Mouse (Mus musculus): ENCODE data around the gene Eps8. TPM values are rescaled to one million over a fixed set of nuclear protein-coding genes. Genes with fewer than 3 reads are reported as not detected.

Gene Eps8
- polyA plus RNA-seq, 1 experiment from 2014 or later: 17.8 TPM

DNA sequence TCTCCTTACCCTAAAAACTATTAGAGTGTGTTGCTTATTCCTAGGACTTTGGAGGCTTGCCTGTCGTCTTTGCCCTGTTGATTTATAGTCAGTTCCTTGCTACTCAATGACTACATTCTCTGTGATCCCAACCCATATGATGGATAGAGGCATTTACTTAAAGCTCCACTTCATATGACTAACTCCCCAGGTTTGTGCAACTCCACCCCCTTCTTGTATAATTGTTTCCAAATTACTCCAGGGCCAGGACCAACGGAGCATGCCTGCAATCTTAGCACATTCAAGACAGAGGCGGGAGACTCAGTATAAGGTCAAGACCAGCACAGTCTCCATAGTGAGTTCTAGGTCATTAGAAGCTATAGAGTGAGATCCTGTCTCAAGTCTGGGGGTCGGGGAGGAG, 69.4 kb downstream of the Eps8 start:
- Histone ChIP-seq H3K9me3 (no peaks in the 10 kb centered on the region), H3K4me2 (no peak overlapping the region), H3K36me3 (0 out of 2 replicates have a peak, but pooled peaks cover 4% of the 10 kb centered on the region), H3K4me1 (peaks cover 16% of the 10 kb centered on the region), H3K4me3 (no peak overlapping the region), H3K27ac (replicated peaks) (no peak overlapping the region), H3K27me3 (replicated peaks) (no peaks in the 10 kb centered on the region), H3K9ac (no peak overlapping the region)
- 67% methylated on average over 4 of the region's 4 CpGs for WGBS
- ATAC-seq (ENCODE audit: extremely low read depth, insufficient number of reproducible peaks, low FRiP score, low TSS enrichment): no peak

DNA sequence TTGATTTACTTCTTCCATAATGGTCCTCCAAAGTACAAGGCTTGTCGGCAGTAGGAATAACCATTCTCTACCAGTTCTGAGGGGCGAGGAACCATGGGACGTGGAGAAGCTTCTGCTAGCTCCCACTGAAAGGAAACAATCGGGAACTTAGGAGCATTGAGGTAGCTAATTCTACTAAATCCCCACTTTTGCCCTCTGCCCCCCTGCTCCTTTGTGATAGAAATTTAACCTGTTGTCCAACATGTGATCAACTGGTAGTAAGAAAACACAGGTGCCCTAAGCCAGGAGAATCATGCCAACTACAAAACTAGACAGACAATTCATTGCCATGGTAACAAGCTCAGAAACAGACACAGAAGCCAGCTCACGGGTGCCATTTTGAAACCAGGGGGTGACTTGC, 71.6 kb downstream of the Eps8 start:
- 84% methylated on average over 5 of the region's 5 CpGs for WGBS

DNA sequence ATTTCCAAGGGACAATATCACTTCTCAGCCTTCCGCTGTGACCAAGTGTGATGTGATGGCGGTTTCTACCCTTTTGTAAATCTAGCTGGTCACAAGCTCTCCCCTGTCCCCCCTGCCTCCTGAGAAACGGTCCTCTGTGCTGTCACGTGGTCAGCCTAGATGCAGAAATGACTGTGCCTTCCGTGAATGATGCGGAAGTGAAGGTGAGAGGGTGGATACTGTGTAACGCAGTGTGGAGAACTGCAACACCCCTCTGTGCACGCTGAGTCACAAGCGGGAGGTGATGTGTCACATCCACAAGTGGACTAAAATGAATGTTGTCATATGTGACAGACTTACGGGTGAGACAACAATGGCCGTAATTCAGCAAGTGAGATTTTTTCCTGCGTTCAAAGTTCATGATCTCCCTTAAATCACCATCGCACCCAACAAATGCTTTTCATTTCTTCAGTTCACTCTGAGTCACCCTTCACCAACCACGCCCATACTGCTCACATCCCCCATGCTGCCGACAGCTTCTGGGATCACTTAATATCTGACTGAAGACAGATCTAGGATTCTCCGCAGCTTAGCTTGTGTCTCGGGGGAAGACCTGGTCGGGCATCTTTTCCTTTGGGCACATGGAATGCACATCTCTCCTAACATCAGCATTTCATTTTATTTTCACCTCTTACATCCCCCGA, 72.3 kb downstream of the Eps8 start:
- Histone ChIP-seq H3K4me2 (no peak overlapping the region), H3K9me3 (no peaks in the 10 kb centered on the region)
- no peak for ATAC-seq (ENCODE audit: extremely low read depth, insufficient number of reproducible peaks, low FRiP score, low TSS enrichment)

More for the DNA sequence above, 71.6 kb downstream of the Eps8 start:
- Histone ChIP-seq H3K36me3 (0 out of 2 replicates have a peak, but pooled peaks cover 6% of the 10 kb centered on the region), H3K9ac (no peak overlapping the region), H3K4me1 (peaks cover 15% of the 10 kb centered on the region), H3K9me3 (no peaks in the 10 kb centered on the region), H3K4me2 (no peak overlapping the region), H3K4me3 (no peak overlapping the region), H3K27ac (replicated peaks) (no peak overlapping the region), H3K27me3 (replicated peaks) (no peaks in the 10 kb centered on the region)
- no peak for ATAC-seq (ENCODE audit: extremely low read depth, insufficient number of reproducible peaks, low FRiP score, low TSS enrichment)

DNA sequence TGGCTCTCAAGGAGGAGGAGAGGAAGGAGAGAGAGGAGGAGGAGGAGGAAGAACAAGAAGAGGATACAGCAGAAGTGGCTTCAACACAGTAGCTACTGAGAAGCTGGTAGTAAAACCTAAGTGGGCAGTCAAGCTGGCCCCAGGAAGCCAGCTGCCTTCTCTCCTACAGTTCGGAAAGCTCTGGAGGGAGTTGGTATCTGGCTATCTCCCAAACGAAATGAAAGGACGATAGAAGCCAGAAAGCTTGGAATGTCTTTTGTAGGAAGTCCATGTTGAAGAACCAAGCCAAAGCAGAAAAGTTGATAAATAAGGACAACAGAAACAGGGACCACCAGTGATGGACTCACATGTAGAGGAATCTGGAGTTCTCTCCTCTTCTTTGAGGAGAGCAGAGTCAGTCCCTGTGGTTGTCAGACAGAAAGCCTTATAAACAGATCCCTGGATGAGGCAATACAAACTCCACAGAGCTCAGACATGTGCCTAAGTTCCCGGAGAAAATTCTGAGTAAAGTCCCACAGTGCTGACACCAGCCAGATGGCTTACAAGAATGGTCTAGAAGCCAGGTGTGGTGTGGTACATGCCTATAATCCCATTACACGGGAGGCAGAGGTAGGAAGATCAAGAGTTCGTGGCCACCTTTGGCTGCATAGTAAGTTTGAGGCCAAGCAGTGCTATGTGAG, 73.2 kb downstream of the Eps8 start:
- no peaks in the 10 kb centered on the region for H3K9me3 ChIP-seq
- 52% methylated on average over 6 of the region's 6 CpGs for WGBS
- no peaks in the 10 kb centered on the region for H3K27me3 ChIP-seq (replicated peaks)
- no peak overlapping the region for H3K27ac ChIP-seq (replicated peaks)
- no peak for ATAC-seq (ENCODE audit: extremely low read depth, insufficient number of reproducible peaks, low FRiP score, low TSS enrichment)
- no peak overlapping the region for H3K9ac ChIP-seq
- 0 out of 2 replicates have a peak, but pooled peaks cover 6% of the 10 kb centered on the region for H3K36me3 ChIP-seq
- H3K4me3 ChIP-seq: no peak overlapping the region
- H3K4me1 ChIP-seq: peaks cover 23% of the 10 kb centered on the region
- no peak overlapping the region for H3K4me2 ChIP-seq

More for the DNA sequence above, 72.3 kb downstream of the Eps8 start:
- Histone ChIP-seq H3K27ac (replicated peaks) (no peak overlapping the region), H3K9ac (no peak overlapping the region), H3K4me1 (peaks cover 14% of the 10 kb centered on the region), H3K27me3 (replicated peaks) (no peaks in the 10 kb centered on the region), H3K36me3 (0 out of 2 replicates have a peak, but pooled peaks cover 6% of the 10 kb centered on the region), H3K4me3 (no peak overlapping the region)
- WGBS: 72% methylated on average over 19 of the region's 19 CpGs

DNA sequence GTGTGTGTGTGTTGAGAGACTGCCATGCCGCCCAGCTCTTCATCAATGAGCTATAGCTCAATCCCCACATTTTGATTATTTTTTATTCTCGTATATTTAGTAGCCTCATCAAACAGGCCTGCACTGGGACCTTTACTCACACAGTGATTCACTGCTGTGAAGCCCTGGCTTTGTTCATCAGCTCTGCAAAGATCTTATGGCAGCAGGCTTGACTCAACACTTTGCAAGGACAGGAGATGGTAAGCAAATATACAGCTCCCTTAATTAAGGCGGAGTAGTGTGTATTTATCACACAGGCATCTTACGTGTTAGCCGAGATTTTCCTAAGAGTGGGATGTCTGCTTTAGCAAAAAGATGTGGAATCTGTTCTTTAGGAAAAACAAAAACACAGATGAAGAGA, 74.2 kb downstream of the Eps8 start:
- no peaks in the 10 kb centered on the region for H3K27me3 ChIP-seq (replicated peaks)
- H3K9ac ChIP-seq: no peak overlapping the region
- 78% methylated on average over 5 of the region's 5 CpGs for WGBS
- no peak overlapping the region for H3K4me2 ChIP-seq
- H3K36me3 ChIP-seq: 0 out of 2 replicates have a peak, but pooled peaks cover 6% of the 10 kb centered on the region
- no peaks in the 10 kb centered on the region for H3K9me3 ChIP-seq
- H3K4me1 ChIP-seq: peaks cover 26% of the 10 kb centered on the region
- ATAC-seq (ENCODE audit: extremely low read depth, insufficient number of reproducible peaks, low FRiP score, low TSS enrichment): no peak
- no peak overlapping the region for H3K4me3 ChIP-seq
- H3K27ac ChIP-seq (replicated peaks): no peak overlapping the region

DNA sequence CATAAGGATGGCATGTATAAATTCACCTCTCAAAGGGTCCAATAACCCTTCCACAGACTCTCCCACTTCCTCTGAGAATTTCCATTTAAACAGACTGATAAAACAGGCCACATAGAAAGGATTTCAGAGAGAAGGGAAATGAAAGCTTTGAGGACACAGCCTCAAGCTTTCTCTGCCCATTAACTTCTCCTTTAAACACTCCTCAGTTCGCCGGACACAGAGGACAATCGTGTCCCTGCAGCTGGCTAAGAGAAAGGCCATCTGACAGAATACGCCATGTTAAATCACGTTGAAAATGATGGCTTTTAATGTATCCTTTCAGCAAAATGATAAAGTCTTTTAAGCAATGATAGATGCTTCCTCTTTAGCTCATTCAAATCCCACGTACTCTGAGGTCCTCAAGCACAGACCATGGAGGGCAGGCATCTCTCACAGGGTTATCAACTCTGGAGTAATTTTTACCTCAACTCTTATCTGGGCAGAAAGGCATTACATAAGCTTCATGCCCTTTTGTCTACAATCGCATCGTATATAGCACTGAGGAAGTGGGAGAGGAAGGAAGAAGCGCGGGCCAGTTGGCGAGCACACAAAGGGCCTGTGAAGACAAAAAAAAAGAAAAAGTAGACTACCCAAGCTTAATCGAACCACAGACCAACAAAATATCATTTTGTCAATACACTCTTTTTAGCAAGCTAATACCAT, 77.9 kb downstream of the Eps8 start:
- H3K4me2 ChIP-seq: no peak overlapping the region
- 42% methylated on average over 12 of the region's 12 CpGs for WGBS
- H3K9me3 ChIP-seq: no peaks in the 10 kb centered on the region
- peak overlapping the region; percentile 36; the same call in 1 of the 2 replicates for H3K27ac ChIP-seq (replicated peaks)
- 0 out of 2 replicates have a peak, but pooled peaks cover 6% of the 10 kb centered on the region for H3K36me3 ChIP-seq
- no peak overlapping the region for H3K9ac ChIP-seq
- peak; percentile 38; the same call in 1 of the 2 replicates for ATAC-seq (ENCODE audit: extremely low read depth, insufficient number of reproducible peaks, low FRiP score, low TSS enrichment)
- no peak overlapping the region for H3K4me3 ChIP-seq
- no peaks in the 10 kb centered on the region for H3K27me3 ChIP-seq (replicated peaks)
- peaks cover 29% of the 10 kb centered on the region for H3K4me1 ChIP-seq

DNA sequence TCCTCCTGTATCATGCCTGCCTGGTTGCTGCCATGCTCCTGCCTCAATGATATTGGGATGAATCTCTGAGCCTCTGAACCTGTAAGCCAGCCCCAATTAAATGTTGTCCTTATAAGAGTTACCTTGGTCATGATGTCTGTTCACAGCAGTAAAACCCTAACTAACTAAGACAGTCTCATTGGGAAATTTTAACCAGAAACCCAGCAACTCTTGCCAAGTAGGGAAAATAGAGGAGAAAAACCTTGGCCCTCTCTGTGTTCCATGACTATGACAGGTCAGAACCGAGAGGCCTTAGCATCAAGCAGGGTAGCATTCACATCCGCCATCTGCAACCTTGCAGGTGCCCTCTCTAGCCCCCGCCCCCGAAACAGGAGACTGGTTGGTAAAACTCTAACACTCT, 78.6 kb downstream of the Eps8 start:
- WGBS: 78% methylated on average over 4 of the region's 4 CpGs
- Histone ChIP-seq H3K9me3 (no peaks in the 10 kb centered on the region), H3K27me3 (replicated peaks) (no peaks in the 10 kb centered on the region), H3K27ac (replicated peaks) (no peak overlapping the region), H3K9ac (no peak overlapping the region), H3K4me3 (no peak overlapping the region), H3K36me3 (0 out of 2 replicates have a peak, but pooled peaks cover 6% of the 10 kb centered on the region), H3K4me1 (peaks cover 22% of the 10 kb centered on the region), H3K4me2 (no peak overlapping the region)
- no peak for ATAC-seq (ENCODE audit: extremely low read depth, insufficient number of reproducible peaks, low FRiP score, low TSS enrichment)

DNA sequence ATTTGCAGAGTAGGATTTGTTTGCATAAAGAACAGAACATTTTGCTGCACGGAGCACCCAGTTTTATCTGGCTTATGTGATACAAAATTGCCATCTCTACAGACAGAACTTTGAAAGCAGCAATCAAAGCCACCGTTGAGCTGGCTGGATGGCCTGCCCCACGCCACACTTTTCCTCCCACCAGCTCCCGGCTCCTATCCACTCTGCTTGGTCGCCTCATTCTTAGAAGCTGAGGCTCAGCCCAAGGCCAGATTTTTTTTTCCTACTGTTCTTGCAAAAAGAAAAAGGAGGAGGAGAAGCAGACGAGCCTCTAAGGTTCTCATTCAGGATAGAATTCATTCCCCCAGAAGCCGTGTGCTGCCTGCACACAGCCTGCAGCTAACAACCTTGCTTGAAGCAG, 80.8 kb downstream of the Eps8 start:
- H3K36me3 ChIP-seq: no peaks in the 10 kb centered on the region
- H3K9me3 ChIP-seq: no peaks in the 10 kb centered on the region
- H3K4me2 ChIP-seq: no peak overlapping the region
- no peak overlapping the region for H3K9ac ChIP-seq
- 54% methylated on average over 7 of the region's 7 CpGs for WGBS
- H3K4me1 ChIP-seq: peaks cover 30% of the 10 kb centered on the region
- ATAC-seq (ENCODE audit: extremely low read depth, insufficient number of reproducible peaks, low FRiP score, low TSS enrichment): no peak
- H3K27me3 ChIP-seq (replicated peaks): no peaks in the 10 kb centered on the region
- H3K27ac ChIP-seq (replicated peaks): no peak overlapping the region
- H3K4me3 ChIP-seq: no peak overlapping the region

DNA sequence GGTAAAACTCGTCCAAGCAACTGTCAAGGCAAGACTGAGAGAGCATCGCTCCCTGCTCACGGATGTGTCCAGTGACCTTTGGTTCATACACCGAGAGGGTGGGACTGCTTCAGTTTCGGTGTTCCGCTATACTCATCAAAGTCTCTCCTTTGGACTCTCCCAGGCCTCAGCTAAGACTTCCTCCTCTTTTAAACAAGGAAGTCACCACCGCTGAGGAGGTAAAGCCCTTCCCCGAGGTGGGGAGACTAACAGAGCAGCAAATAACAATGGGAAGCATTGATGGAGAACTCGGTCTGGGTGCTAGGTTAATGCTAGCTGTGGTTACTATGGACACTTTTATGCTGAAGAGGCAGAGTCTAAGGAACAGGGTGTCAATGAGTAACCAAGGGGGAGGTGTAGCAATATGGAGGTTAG, 84.0 kb downstream of the Eps8 start:
- H3K27ac ChIP-seq (replicated peaks): no peak overlapping the region
- WGBS: 75% methylated on average over 9 of the region's 9 CpGs
- ATAC-seq (ENCODE audit: extremely low read depth, insufficient number of reproducible peaks, low FRiP score, low TSS enrichment): no peak

DNA sequence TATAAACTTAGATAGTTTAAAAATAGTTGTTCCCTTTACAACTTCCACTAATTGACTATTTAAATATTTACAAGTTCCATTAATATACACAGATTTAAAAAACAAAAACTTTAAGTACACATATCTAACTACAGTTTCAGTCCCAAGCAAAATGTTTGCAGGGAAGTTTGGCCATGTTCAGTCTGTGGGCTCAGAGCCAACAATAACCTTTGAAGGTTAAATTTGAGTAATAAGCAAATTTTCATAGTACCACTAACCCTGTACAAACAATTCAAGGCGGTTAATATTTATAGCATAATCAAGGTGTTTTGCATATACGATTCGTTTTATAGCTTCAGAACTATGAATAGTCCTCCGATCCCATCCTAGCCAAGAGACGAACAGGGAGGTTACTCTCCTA, 84.7 kb downstream of the Eps8 start:
- H3K27ac ChIP-seq (replicated peaks): no peak overlapping the region
- H3K36me3 ChIP-seq: 0 out of 2 replicates have a peak, but pooled peaks cover 3% of the 10 kb centered on the region
- no peak overlapping the region for H3K4me3 ChIP-seq
- no peaks in the 10 kb centered on the region for H3K27me3 ChIP-seq (replicated peaks)
- no peak overlapping the region for H3K4me2 ChIP-seq
- no peak for ATAC-seq (ENCODE audit: extremely low read depth, insufficient number of reproducible peaks, low FRiP score, low TSS enrichment)
- WGBS: 84% methylated on average over 5 of the region's 5 CpGs
- peaks cover 22% of the 10 kb centered on the region for H3K4me1 ChIP-seq
- no peak overlapping the region for H3K9ac ChIP-seq
- H3K9me3 ChIP-seq: no peaks in the 10 kb centered on the region; the same call in 1 of the 2 replicates

More for the DNA sequence above, 84.0 kb downstream of the Eps8 start:
- Histone ChIP-seq H3K36me3 (0 out of 2 replicates have a peak, but pooled peaks cover 3% of the 10 kb centered on the region), H3K9ac (no peak overlapping the region), H3K4me2 (no peak overlapping the region), H3K9me3 (no peaks in the 10 kb centered on the region; the same call in 1 of the 2 replicates), H3K4me1 (peaks cover 22% of the 10 kb centered on the region), H3K4me3 (no peak overlapping the region), H3K27me3 (replicated peaks) (no peaks in the 10 kb centered on the region)

DNA sequence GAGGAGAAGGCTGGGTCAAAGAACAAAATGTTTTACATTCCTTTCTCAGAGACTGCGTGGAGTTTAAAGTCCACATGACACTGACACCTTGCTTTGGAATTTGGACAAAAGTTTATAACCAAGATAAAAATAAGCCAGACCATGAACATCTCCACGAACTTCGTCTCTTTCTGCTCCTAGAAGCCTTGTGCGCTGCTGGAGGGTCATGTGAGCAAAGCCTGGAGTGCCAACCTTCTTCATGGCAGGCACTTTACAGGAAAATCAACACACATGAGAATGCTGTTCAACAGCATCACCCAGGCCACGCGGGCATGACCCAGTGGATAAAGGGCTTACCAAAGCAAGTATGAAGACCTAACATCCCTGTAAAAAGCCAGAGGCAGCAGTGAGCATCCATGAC, 85.6 kb downstream of the Eps8 start:
- Histone ChIP-seq H3K27ac (replicated peaks) (no peak overlapping the region), H3K36me3 (0 out of 2 replicates have a peak, but pooled peaks cover 3% of the 10 kb centered on the region), H3K27me3 (replicated peaks) (no peaks in the 10 kb centered on the region), H3K4me2 (no peak overlapping the region), H3K4me3 (no peak overlapping the region), H3K4me1 (peaks cover 18% of the 10 kb centered on the region), H3K9me3 (no peaks in the 10 kb centered on the region; the same call in 1 of the 2 replicates), H3K9ac (no peak overlapping the region)
- no peak for ATAC-seq (ENCODE audit: extremely low read depth, insufficient number of reproducible peaks, low FRiP score, low TSS enrichment)
- whole genome bisulfite sequencing: 50% methylated on average over 6 of the region's 6 CpGs

Data from heart, embryonic 13.5 days (tissue).